Comparison of ENCODE assay signal across 8 mouse cellular contexts in the genomic region with DNA sequence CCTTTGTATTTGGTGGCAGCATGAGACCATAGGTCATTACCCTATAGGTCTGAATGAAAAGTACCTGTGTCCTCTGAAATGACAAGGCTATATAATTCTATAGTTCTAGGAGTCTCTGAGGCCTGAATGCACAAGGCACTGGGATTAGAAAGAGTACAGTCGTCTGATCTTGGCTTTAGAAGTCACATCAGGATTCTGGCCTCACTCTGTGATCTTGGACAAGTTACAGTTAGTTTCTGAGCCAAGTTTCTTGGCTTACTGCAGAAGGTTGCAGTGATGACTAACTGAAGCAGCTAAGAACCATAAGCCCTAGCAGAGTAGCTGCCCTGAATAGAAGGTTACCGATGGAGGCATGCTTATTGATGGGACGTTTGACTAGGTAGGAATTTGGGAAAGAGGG. TPM values are rescaled to one million over a fixed set of nuclear protein-coding genes. Genes with fewer than 3 reads are reported as not detected.
DNase-seq lines count a peak whose midpoint lies in the region; ATAC-seq lines count a peak whose summit lies in the region.

No protein-coding gene starts in this region.

- H3K4me1 ChIP-seq in heart, embryonic 11.5 days (ENCODE audit: control insufficient read depth, insufficient read depth, low read length), result peaks cover 4% of the 10 kb centered on the region; the same call in 1 of the 2 replicates
- peaks cover 32% of the 10 kb centered on the region for H3K4me1 ChIP-seq in neural tube, embryonic 13.5 days (replicated peaks)

- no peaks in the 10 kb centered on the region for H3K9me3 ChIP-seq in heart, embryonic 11.5 days (replicated peaks; ENCODE audit: control insufficient read depth, low read length)
- no peaks in the 10 kb centered on the region for H3K9me3 ChIP-seq in neural tube, embryonic 13.5 days

- H3K9ac ChIP-seq in heart, embryonic 11.5 days (ENCODE audit: low read depth, low read length), result no peak overlapping the region
- peak overlapping the region; percentile 85 for H3K9ac ChIP-seq in neural tube, embryonic 13.5 days

- no peak overlapping the region for H3K27ac ChIP-seq in heart, embryonic 11.5 days (ENCODE audit: low read depth, low read length)
- H3K27ac ChIP-seq in neural tube, embryonic 13.5 days (replicated peaks), result peak overlapping the region; percentile 98; the same call in 1 of the 2 replicates

- DNase-seq in cerebellum, postnatal 10 days, result peak; percentile 52 to 59
- peak; percentile 15 for DNase-seq in MN1 (ENCODE audit: low spot score)
- peak; percentile 8 to 46 for DNase-seq in kidney, postnatal 36 days
- DNase-seq in thymus, postnatal 36 days, result no peak
- no peak for DNase-seq in natural killer cell, adult 2 months (ENCODE audit: low spot score in 2 of 2)

- H3K27me3 ChIP-seq in heart, embryonic 11.5 days (ENCODE audit: control insufficient read depth, insufficient read depth, low read length), result no peaks in the 10 kb centered on the region
- H3K27me3 ChIP-seq in neural tube, embryonic 13.5 days, result no peaks in the 10 kb centered on the region

- ATAC-seq in cerebellum, adult (ENCODE audit: insufficient number of reproducible peaks, low FRiP score, low TSS enrichment), result no peak
- no peak for ATAC-seq in heart, embryonic 11.5 days (replicated peaks; ENCODE audit: insufficient number of reproducible peaks, low FRiP score, low TSS enrichment)
- ATAC-seq in neural tube, embryonic 13.5 days (ENCODE audit: low read depth), result no peak

- WGBS in heart, embryonic 11.5 days (ENCODE audit: insufficient replicate concordance), result 46% methylated on average over 3 of the region's 3 CpGs
- 40% methylated on average over 3 of the region's 3 CpGs for WGBS in neural tube, embryonic 13.5 days

- peak overlapping the region; percentile 77 for H3K4me2 ChIP-seq in heart, embryonic 11.5 days
- H3K4me2 ChIP-seq in neural tube, embryonic 13.5 days, result peak overlapping the region; percentile 64

- peak overlapping the region; percentile 60 for H3K4me3 ChIP-seq in heart, embryonic 11.5 days (ENCODE audit: low read depth, low read length)
- peak overlapping the region; percentile 61 for H3K4me3 ChIP-seq in neural tube, embryonic 13.5 days

- H3K36me3 ChIP-seq in heart, embryonic 11.5 days (ENCODE audit: control insufficient read depth, insufficient read depth, low read length), result no peaks in the 10 kb centered on the region
- H3K36me3 ChIP-seq in neural tube, embryonic 13.5 days, result no peaks in the 10 kb centered on the region

RNA-seq across cellular contexts. Expression of a gene that starts 1.8 kb away (rescaled TPM):
- polyA plus RNA-seq in heart, embryonic 11.5 days (2014; fragmentation: Nextera tagmentation; extraction: Ambion mirVana), result 17.5 and 18.2 TPM in 2 replicates
- 22.0 and 23.4 TPM in 2 replicates for polyA plus RNA-seq in neural tube, embryonic 13.5 days (2015; fragmentation: Nextera tagmentation; extraction: Ambion mirVana)

RNA-seq across cellular contexts. Expression of a gene that starts 2.0 kb away (rescaled TPM):
- polyA plus RNA-seq in heart, embryonic 11.5 days (2014; fragmentation: Nextera tagmentation; extraction: Ambion mirVana), result 11.3 and 11.7 TPM in 2 replicates
- polyA plus RNA-seq in neural tube, embryonic 13.5 days (2015; fragmentation: Nextera tagmentation; extraction: Ambion mirVana), result 4.9 TPM in 2 replicates

Comparison
In these comparisons a context has a peak if more than half of its experiments do, and no peak if none do; other contexts are left out.
1. DNase-seq: peak in cerebellum, postnatal 10 days (2 of 2), MN1 (single experiment) and kidney, postnatal 36 days (2 of 2); none in thymus, postnatal 36 days (0 of 2) and natural killer cell, adult 2 months (0 of 2).